Mouse (Mus musculus) retina, adult 2 months (tissue): ENCODE measurements around the gene Arr3.

Experiments used
- DNase-seq: peaks from one replicate; pipeline ENCODE4 v3.0.0-alpha.2; 2012; ENCODE audit warnings: low read depth, low spot score

Gene Arr3

DNA sequence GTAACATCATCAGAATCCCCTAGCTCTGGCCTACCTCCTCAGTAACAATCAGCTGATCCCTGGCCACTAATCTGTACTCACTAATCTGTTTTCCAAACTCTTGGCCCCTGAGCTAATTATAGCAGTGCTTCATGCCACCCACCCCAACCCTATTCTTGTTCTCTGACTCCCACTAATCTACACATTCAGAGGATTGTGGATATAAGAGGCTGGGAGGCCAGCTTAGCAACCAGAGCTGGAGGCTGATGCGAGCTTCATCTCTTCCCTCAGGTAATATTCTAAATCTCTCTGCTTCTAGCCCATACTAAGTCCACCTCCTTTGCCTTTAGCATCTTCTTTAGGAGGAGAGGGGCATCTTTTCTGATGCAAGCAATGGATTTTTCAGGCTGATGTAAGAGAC, at the start of gene Arr3:
TSS of gene Arr3 (plus strand) at position 184 of the 400 bp plus-strand sequence.
- peak; percentile 33 for DNase-seq

DNA sequence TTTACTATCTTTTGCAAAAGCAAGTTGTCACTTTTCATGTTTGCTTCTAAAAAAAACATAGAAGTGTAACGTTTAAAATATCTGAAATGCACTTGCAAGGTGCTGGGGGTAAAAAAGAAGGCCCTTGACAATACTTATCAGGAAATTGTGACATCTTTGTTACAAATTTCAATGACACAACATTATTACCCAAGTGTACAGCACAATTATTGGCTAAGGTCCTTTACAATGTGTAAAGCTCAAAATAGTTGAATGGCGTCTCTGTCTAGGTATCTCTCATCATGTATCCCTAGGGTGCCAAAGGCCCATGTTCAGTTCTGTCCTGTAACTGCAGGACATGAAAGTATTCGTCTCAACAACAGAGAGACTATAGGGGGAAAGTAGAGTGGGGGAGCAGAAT, 49.3 kb upstream of the Arr3 start:
- DNase-seq, result no peak

DNA sequence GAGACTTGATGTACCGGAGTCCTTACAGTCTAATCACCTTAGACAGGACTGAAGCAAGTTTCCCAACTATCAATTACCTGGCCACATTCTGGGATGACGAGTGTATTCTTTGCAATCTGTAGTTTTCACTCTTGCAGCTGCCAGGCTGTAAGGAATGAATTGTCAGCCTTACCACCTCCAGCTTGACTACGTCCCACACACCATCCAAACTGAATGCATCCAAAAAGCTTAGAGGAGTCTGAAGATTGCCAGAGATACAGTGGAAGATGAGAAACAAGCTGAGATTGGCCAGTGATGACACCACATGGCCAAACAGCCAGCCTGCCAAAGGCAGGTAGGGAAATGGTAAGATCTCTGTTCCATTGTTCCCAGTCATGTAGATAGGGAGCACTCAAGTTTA, 39.6 kb upstream of the Arr3 start:
- DNase-seq, result no peak

DNA sequence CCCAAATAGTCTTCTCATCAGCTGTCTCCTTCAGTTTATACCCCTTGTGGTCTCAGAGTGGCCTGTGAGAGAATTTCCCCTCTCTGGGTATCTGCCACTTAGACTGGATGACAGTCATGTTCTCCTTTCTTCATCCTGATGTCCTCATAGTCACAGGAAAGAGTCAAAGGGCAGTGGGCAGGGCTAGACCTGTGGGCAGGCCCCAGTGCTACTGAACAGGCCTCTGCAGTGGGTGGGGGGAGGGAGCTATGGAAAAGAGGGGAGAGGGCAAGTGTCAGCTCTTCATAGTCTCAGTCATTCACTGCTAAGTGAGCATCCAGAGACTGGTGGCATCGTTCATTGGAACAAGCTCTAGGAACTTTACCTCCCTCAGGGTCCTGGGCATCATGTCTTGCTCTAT, 33.3 kb upstream of the Arr3 start, which contains the start of gene Awat1:
TSS of gene Awat1 (plus strand) at position 301 of the 400 bp plus-strand sequence.
- DNase-seq, result no peak

DNA sequence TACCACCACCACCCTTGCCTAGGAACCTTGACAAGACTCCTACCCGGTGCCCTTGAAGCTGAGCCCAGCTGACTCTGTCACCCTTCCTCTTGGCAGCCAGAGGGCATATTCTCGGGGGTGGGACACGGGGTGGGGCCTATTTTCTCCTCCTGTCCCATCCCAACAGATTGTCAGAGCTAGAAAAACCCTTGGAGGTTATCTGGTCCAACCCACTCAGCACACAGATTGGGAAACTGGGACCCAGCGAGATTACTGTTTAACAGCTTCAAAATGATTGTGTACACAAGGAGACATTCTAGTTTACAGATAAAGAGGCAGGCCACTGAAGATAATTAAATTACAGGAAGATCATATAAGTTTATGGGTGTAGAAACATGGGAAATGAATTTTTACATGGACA, 10.5 kb upstream of the Arr3 start, which contains the start of gene P2ry4:
TSS of gene P2ry4 (minus strand) at position 79 of the 400 bp plus-strand sequence.
- DNase-seq, result no peak

DNA sequence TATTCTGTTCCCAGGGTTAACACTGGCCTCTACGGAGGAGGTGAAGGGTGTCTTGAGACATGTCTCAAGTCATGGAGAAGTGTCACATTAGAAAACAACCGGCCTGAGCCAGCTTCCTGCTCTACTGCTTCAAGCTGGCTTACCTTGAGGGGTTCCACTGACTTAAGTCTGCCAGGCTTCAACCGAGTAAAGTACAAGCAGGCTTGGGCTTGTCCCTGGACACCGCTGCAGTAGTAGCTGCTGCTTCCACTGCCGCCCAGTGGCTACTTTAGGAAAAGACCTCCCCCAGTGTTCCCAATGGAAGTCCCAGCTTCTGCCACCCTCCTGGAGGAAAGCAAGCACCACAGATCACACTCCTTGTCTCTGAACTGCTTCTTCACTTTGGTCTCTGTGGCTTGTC, 7.9 kb upstream of the Arr3 start:
- DNase-seq, result no peak

DNA sequence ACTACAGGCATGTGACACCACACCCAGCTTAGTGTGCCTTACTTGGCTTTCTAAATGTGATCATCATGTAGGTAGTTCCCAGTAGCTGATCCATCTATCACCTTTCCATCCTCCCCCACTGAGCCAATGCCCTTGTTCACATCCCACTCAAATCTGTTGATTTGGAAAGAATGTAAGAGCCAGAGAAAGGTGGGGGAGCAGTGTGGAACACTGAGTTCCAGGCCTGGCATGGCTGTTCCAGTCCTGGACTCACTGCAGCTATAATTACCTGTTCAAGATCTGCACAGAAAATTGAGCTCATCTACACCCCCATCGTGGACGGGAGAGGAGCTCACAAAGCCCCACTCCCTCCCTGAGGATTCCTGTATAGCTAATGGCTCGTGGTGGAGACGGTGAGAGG, 5.5 kb upstream of the Arr3 start:
- no peak for DNase-seq

DNA sequence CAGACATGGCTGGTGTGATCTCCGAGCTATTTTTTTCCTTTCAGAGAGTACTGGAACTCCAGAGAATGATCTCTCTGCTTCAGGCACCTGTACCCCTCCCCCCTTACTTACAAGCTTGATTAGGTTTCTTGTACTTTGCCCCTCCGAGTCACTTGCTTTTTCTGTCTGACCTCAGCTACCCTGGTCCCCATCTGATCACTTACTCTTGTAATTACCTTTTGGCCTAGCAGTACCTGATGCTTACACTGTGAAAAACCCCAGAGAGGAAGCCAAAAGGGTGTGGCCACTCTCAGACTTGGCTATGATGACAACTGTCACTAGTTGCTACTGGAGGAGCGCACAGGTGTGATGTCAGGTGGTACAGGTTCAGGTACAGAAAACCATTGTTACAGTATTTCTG, 13.2 kb downstream of the Arr3 start:
- no peak for DNase-seq

DNA sequence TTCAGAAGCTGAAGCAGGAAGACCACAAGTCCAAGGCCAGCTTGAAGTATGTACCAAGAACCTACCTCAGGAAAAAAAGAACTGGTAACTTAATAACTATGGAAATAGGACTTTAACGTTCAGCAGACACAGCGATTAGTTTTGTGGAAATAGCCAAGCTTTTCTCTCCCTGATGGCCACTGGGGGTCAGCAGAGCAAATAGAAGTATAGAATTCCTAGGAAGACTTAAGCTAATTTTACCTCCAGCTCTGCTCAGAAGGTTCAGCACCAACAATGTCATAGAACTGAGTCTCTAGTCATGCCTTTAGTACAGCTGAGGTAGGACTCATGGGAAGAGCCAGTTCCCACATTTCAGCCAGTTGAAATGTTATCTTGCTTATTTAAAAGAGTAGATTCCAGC, 16.1 kb downstream of the Arr3 start:
- DNase-seq, result no peak

DNA sequence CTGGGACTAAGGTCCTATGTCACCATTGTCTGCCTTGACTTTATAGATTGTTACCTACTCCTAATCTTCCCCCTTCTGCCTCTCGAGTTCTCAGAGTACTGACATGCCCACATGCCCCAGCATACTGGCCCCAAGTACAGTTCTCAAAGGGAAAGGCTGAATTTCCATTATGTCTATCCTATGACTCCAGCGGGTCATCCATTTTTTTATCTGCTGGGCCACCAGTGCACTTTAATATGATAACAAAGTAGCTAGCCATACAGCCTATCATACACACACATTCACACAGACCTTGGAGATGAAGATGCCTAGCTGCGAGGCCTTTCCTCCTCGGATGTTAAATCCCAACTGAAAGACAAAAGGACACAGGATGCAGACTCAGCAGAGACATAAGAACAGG, 18.9 kb downstream of the Arr3 start:
- no peak for DNase-seq

DNA sequence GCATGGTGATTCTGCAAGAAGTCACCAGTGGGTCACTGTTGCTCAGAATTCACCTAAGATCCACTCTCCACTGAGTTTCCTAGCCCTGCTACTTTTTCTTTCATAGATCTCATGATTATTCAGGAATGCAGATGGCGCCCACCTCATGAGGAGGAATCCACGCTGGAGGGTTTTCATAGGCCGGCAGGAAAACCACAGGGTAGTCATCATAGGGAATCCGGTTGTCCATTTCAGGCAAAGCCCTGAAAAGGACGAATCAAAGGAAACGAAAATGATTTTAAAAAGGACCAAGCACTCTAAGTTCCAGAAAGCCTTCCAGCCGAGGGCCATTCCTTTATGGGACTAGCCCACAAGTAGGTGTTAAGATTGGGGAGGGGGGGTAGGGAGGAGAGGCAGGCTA, 19.8 kb downstream of the Arr3 start:
- DNase-seq, result no peak

DNA sequence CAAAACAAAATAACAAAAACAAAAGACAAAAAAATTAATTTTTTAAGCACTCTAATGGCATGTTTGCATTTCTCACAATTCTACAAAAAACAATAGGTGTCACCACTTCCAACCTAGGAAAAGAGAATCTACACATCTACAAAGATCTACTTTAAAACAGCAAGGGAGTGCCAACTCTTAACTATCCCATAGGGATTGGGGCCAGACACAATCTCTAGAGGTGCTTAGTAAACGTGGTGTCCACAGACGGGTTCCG, 20.2 kb downstream of the Arr3 start, which contains the start of gene Kif4:
TSS of gene Kif4 (plus strand) at position 192 of the 256 bp plus-strand sequence.
- DNase-seq, result no peak

DNA sequence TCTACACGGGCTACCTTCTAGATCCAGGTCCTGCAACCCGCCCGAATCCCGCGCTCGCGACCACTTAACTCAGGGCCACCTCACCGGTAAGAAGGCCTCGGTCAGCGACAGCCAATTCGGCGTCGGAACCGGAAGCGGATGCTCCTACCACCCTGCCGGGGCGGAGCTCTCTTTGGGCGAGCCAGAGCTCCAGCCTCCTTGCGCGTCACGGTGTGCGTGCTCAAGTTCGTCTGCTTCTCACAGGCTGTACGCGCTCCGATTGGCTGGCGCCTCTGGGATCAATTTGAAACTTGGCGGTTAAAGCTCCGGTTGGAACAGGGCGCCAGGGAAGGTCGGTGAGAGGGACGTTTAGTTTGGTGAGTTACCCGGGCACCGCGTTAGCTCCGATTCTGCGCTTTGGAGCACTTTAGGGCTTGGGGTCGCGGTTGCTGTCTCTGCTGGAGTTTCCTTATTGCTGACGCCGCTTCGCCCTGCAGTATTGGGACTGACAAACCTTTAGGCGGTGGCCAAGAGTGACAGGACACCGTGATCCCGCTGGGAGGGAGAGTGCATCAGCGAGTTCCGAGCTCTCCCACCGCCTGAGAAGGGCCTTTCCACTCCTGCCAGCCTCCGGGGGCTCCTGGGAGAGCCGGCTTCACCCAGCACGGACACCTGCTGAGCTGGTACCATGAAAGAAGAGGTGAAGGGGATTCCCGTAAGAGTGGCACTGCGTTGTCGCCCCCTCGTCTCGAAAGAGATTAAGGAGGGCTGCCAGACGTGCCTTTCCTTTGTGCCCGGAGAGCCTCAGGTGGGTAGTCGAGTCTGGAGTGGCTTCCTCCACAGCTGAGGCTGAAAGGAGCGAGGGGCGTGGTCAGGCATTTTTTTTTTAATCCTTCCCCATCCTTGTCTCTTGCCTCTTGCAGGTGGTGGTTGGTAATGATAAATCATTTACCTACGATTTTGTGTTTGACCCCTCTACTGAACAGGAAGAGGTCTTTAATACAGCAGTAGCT, 20.8 kb downstream of the Arr3 start, which contains the start of gene Pdzd11:
TSS of gene Pdzd11 (minus strand) at position 767 of the 992 bp plus-strand sequence.
- DNase-seq, result peak; percentile 70

DNA sequence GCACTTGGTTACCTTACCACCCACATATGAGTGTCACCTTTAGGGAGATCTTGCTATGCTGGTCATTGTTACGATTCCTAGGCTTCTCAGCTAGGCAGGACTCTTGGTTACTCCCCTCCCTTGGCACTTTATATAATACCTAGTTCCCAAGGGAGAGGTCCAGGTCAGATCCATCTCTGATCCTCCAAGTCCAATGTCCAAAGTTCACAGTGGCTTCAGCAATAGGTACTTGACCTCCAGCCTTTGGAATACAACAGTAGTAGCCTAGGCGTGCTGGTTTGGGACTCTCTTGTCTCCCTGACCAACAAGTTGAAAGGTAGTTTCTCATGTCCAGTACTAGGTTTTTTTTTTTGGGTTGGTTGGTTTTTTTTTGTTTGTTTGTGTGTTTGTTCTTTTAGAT, 23.8 kb downstream of the Arr3 start:
- no peak for DNase-seq

DNA sequence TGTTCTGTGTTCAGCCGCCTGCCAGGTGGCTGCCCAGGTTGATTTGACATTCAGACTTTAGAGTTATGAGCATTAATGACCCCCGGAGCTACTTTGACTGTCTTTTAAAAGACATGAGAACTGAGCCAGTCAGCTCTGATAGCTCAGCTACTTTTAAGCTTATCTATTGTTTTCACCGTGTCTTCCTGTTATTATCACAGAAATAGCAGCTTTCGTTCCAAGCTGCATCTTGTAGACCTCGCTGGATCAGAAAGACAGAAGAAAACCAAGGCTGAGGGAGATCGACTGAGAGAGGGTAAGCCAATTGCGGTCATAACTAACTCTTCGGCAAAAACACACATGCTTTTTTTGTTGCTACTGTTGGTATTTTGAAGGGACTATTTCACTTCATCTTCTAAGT, 33.2 kb downstream of the Arr3 start:
- DNase-seq, result no peak

DNA sequence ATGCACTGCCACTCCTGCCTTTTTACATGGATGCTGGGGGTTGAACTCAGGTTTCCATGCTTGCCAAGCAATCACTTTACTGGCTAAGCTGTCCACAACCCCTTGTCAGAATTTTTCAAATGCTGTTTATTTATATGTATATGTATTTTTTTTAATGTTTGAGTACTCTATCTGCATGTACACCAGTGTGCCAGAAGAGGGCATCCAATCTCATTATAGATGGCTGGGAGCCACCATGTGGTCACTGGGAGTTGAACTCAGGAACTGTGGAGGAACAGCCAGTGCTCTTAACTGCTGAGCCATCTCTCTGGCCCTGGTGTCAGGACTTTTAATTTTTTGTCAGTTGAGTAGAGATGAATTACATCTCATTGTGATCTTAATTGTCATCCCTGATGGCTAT, 47.6 kb downstream of the Arr3 start:
- no peak for DNase-seq

DNA sequence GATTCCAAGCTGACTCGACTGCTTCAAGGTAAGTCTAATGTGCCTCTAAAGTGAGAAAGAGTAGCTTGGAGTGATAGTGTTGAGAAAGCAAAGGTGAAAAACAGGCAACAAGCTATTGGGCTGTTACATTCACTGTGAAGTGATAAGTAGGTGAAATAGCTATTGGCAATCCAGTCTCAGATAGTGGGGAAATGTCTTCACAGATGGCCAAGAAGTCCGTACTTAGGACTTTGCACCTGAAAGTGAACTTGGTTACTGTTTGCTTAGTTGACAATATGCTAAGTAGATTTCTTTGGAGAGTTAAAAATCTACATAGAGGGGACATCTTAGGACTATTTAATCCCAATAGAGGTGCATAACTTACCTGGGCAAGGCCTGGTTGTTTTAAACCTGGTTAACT, 59.5 kb downstream of the Arr3 start:
- DNase-seq, result no peak
